Mouse (Mus musculus) Muller cell, postnatal 12 days (primary cell): ENCODE data around the gene Ccdc33.

Experiments used
- DNase-seq: peaks from one replicate; pipeline ENCODE4 v3.0.0-alpha.2; 2015; ENCODE audit errors: inconsistent ontology term

Gene Ccdc33

GRCm38 (mm10) chr9:58129508-58129907 is 10.9 kb upstream of the Ccdc33 start:
- DNase-seq = no peak

GRCm38 (mm10) chr9:58128926-58129413 is 10.3 kb upstream of the Ccdc33 start:
- DNase-seq = no peak

GRCm38 (mm10) chr9:58125811-58126210 is 7.2 kb upstream of the Ccdc33 start:
- peak; percentile 71 for DNase-seq

GRCm38 (mm10) chr9:58125085-58125484 is 6.5 kb upstream of the Ccdc33 start:
- no peak for DNase-seq

- no peak for DNase-seq
Measured at GRCm38 (mm10) chr9:58116024-58116651, 2.5 kb downstream of the Ccdc33 start.

- no peak for DNase-seq
Measured at GRCm38 (mm10) chr9:58115297-58115925, 3.2 kb downstream of the Ccdc33 start.

- no peak for DNase-seq
Measured at GRCm38 (mm10) chr9:58114019-58114418, 4.6 kb downstream of the Ccdc33 start.

GRCm38 (mm10) chr9:58113279-58113884 is 5.2 kb downstream of the Ccdc33 start:
- DNase-seq = no peak

GRCm38 (mm10) chr9:58112866-58113278 is 5.8 kb downstream of the Ccdc33 start:
- no peak for DNase-seq

GRCm38 (mm10) chr9:58112321-58112751 is 6.3 kb downstream of the Ccdc33 start:
- no peak for DNase-seq

GRCm38 (mm10) chr9:58111431-58111830 is 7.2 kb downstream of the Ccdc33 start:
- peak; percentile 68 for DNase-seq

GRCm38 (mm10) chr9:58110787-58111186 is 7.8 kb downstream of the Ccdc33 start:
- no peak for DNase-seq

- no peak for DNase-seq
Measured at GRCm38 (mm10) chr9:58107494-58107893, 11.1 kb downstream of the Ccdc33 start.

- DNase-seq = no peak
Measured at GRCm38 (mm10) chr9:58105595-58106169, 12.9 kb downstream of the Ccdc33 start.

- no peak for DNase-seq
Measured at GRCm38 (mm10) chr9:58103647-58104046, 15.0 kb downstream of the Ccdc33 start.

- DNase-seq = no peak
Measured at GRCm38 (mm10) chr9:58102013-58102412, 16.6 kb downstream of the Ccdc33 start.

GRCm38 (mm10) chr9:58099836-58100565 is 18.6 kb downstream of the Ccdc33 start:
- no peak for DNase-seq

GRCm38 (mm10) chr9:58096629-58097301 is 21.9 kb downstream of the Ccdc33 start:
- DNase-seq = peak; percentile 20

GRCm38 (mm10) chr9:58095977-58096376 is 22.6 kb downstream of the Ccdc33 start:
- no peak for DNase-seq

- DNase-seq = no peak
Measured at GRCm38 (mm10) chr9:58093776-58094175, 24.8 kb downstream of the Ccdc33 start.

GRCm38 (mm10) chr9:58092581-58093269 is 25.9 kb downstream of the Ccdc33 start:
- DNase-seq = peak; percentile 91
